Mouse (Mus musculus): Measurements from ENCODE around the gene Ctsw. TPM values are rescaled to one million over a fixed set of nuclear protein-coding genes. Genes with fewer than 3 reads are reported as not detected.

Gene Ctsw
- polyA plus RNA-seq, 1 experiment from 2014 or later, result 1.1 TPM

- H3K4me2 ChIP-seq, result 0 out of 2 replicates have a peak overlapping the region, but pooled peaks have one; percentile 76
- peaks cover 50% of the 10 kb centered on the region for H3K36me3 ChIP-seq
- no peaks in the 10 kb centered on the region for H3K9me3 ChIP-seq (replicated peaks)
- no peak for ATAC-seq (replicated peaks; ENCODE audit: low FRiP score)
- 0 out of 2 replicates have a peak overlapping the region, but pooled peaks have one; percentile 15 for H3K27ac ChIP-seq
- no peak overlapping the region for H3K9ac ChIP-seq
- no peaks in the 10 kb centered on the region for H3K27me3 ChIP-seq
- H3K4me1 ChIP-seq, result peaks cover 37% of the 10 kb centered on the region
- no peak overlapping the region for H3K4me3 ChIP-seq (replicated peaks)
- 76% methylated on average over 8 of the region's 8 CpGs for WGBS
Measured at GRCm38 (mm10) chr19:5486286-5486685, 18.0 kb upstream of the Ctsw start.

GRCm38 (mm10) chr19:5485821-5486220, 17.5 kb upstream of the Ctsw start:
- 90% methylated on average over 7 of the region's 7 CpGs for WGBS
- ATAC-seq (replicated peaks; ENCODE audit: low FRiP score), result no peak
- Histone ChIP-seq H3K4me2 (no peak overlapping the region), H3K4me1 (peaks cover 37% of the 10 kb centered on the region), H3K9ac (no peak overlapping the region), H3K27ac (0 out of 2 replicates have a peak overlapping the region, but pooled peaks have one; percentile 15), H3K36me3 (peaks cover 55% of the 10 kb centered on the region), H3K4me3 (replicated peaks) (no peak overlapping the region), H3K27me3 (no peaks in the 10 kb centered on the region), H3K9me3 (replicated peaks) (no peaks in the 10 kb centered on the region)

DNA sequence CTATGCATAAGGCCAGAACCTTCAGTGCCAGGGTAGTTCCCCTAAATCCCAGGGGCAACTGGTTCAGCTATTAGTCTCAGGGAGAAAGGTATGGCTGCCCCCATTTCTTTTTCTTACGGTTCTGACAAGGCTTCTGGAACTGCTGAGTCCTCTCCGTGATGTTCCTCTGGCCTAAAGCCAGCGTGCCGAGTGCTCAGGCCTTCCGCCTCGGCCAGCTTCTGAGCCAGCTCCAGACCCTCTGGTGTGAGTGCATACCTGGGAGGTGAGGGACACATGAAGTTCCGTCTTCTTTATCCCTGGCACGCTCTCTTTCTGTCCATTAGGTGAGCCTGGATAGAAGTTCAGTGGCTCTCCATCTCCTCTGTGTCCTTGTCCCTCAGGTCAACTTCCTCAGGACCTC, 17.1 kb upstream of the Ctsw start:
- H3K9me3 ChIP-seq (replicated peaks), result no peaks in the 10 kb centered on the region
- H3K27me3 ChIP-seq, result no peaks in the 10 kb centered on the region
- no peak for ATAC-seq (replicated peaks; ENCODE audit: low FRiP score)
- 90% methylated on average over 8 of the region's 8 CpGs for WGBS
- no peak overlapping the region for H3K9ac ChIP-seq
- peaks cover 59% of the 10 kb centered on the region for H3K36me3 ChIP-seq
- no peak overlapping the region for H3K4me3 ChIP-seq (replicated peaks)
- H3K4me1 ChIP-seq, result peaks cover 37% of the 10 kb centered on the region
- no peak overlapping the region for H3K27ac ChIP-seq
- no peak overlapping the region for H3K4me2 ChIP-seq

DNA sequence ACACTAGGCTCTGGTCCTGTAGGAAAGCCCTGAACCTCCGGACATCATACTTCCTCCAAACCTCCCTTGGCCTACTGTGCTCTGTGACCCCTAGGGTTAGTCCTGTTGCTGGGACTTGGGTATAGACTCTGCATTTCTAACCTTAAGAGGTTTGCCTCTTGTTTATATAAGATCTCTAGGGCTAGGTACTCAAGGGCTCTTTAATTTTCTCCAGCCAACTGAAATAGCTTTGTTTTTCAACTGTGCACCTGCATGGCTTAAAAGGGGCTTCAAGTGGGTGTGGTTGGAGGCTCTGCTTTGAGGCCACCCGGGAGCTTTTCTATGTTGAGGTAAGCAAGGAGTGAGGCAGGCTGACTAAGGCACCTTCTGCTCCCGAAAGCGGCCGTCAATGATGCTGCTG, 16.2 kb upstream of the Ctsw start:
- Histone ChIP-seq H3K27ac (no peak overlapping the region), H3K9ac (no peak overlapping the region), H3K4me3 (replicated peaks) (no peak overlapping the region), H3K4me2 (no peak overlapping the region), H3K36me3 (peaks cover 68% of the 10 kb centered on the region), H3K27me3 (no peaks in the 10 kb centered on the region), H3K9me3 (replicated peaks) (no peaks in the 10 kb centered on the region), H3K4me1 (peaks cover 31% of the 10 kb centered on the region)
- 94% methylated on average over 5 of the region's 5 CpGs for whole genome bisulfite sequencing
- no peak for ATAC-seq (replicated peaks; ENCODE audit: low FRiP score)

GRCm38 (mm10) chr19:5483386-5484359, 15.4 kb upstream of the Ctsw start:
- 92% methylated on average over 19 of the region's 19 CpGs for WGBS
- peaks cover 76% of the 10 kb centered on the region for H3K36me3 ChIP-seq
- no peak overlapping the region for H3K4me2 ChIP-seq

GRCm38 (mm10) chr19:5481398-5481797, 13.1 kb upstream of the Ctsw start:
- H3K4me3 ChIP-seq (replicated peaks), result no peak overlapping the region
- H3K4me1 ChIP-seq, result peaks cover 23% of the 10 kb centered on the region
- H3K4me2 ChIP-seq, result no peak overlapping the region
- no peaks in the 10 kb centered on the region for H3K9me3 ChIP-seq (replicated peaks)
- H3K9ac ChIP-seq, result no peak overlapping the region
- no peak for ATAC-seq (replicated peaks; ENCODE audit: low FRiP score)
- peaks cover 99% of the 10 kb centered on the region for H3K36me3 ChIP-seq
- H3K27ac ChIP-seq, result no peak overlapping the region
- H3K27me3 ChIP-seq, result no peaks in the 10 kb centered on the region
- WGBS, result 92% methylated on average over 10 of the region's 10 CpGs

More at GRCm38 (mm10) chr19:5483386-5484359, 15.4 kb upstream of the Ctsw start:
- H3K9me3 ChIP-seq (replicated peaks), result no peaks in the 10 kb centered on the region
- no peak overlapping the region for H3K4me3 ChIP-seq (replicated peaks)
- H3K27me3 ChIP-seq, result no peaks in the 10 kb centered on the region
- H3K4me1 ChIP-seq, result peaks cover 26% of the 10 kb centered on the region
- ATAC-seq (replicated peaks; ENCODE audit: low FRiP score), result no peak
- no peak overlapping the region for H3K9ac ChIP-seq
- H3K27ac ChIP-seq, result no peak overlapping the region

- Histone ChIP-seq H3K4me2 (no peak overlapping the region), H3K4me3 (replicated peaks) (no peak overlapping the region), H3K27ac (no peak overlapping the region), H3K9ac (no peak overlapping the region), H3K36me3 (peaks cover 90% of the 10 kb centered on the region), H3K4me1 (peaks cover 26% of the 10 kb centered on the region), H3K27me3 (no peaks in the 10 kb centered on the region), H3K9me3 (replicated peaks) (no peaks in the 10 kb centered on the region)
- ATAC-seq (replicated peaks; ENCODE audit: low FRiP score), result no peak
- 83% methylated on average over 10 of the region's 10 CpGs for WGBS
Measured at GRCm38 (mm10) chr19:5480016-5480415, 11.7 kb upstream of the Ctsw start.

GRCm38 (mm10) chr19:5477668-5478300, 9.5 kb upstream of the Ctsw start:
- 85% methylated on average over 18 of the region's 18 CpGs for WGBS
- Histone ChIP-seq H3K9me3 (replicated peaks) (no peaks in the 10 kb centered on the region), H3K4me2 (no peak overlapping the region), H3K4me3 (replicated peaks) (no peak overlapping the region), H3K9ac (no peak overlapping the region), H3K27ac (0 out of 2 replicates have a peak overlapping the region, but pooled peaks have one; percentile 13), H3K4me1 (peaks cover 44% of the 10 kb centered on the region), H3K27me3 (no peaks in the 10 kb centered on the region), H3K36me3 (peaks cover 68% of the 10 kb centered on the region)
- no peak for ATAC-seq (replicated peaks; ENCODE audit: low FRiP score)

DNA sequence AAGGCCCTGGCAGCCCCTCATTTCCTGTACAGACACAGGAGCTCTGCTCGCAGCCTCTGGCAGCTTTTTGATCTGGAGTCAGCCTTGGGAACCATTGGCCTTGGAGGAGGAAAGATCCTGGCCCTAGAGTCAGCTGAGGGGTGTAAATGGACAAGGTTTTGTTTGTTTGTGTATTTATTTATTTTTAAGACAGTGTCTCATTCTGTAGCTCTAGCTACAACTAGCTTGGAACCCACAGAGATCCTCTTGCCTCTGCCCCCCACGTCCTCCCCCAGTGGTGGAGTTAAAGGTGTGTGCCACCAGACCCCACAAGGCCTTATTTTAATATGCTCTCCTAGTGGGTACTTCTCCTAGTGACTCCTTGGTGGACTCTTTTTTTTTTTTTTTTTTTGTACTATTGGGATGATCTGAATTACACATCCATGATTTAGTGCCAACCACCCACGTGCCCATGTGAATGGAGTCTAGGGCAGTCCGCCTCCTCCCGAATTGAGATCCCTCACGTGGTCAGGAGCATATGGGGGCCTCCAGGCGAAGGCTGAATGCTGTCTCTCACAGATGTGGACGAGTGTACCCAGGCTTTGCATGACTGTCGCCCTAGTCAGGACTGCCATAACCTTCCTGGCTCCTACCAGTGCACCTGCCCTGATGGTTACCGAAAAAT, 8.8 kb upstream of the Ctsw start:
- H3K9ac ChIP-seq, result peak overlapping the region; percentile 10; the same call in 1 of the 2 replicates
- H3K27ac ChIP-seq, result 0 out of 2 replicates have a peak overlapping the region, but pooled peaks have one; percentile 13
- H3K4me1 ChIP-seq, result peaks cover 44% of the 10 kb centered on the region
- H3K27me3 ChIP-seq, result no peaks in the 10 kb centered on the region
- 0 out of 2 replicates have a peak overlapping the region, but pooled peaks have one; percentile 21 for H3K4me2 ChIP-seq
- H3K9me3 ChIP-seq (replicated peaks), result no peaks in the 10 kb centered on the region
- ATAC-seq (replicated peaks; ENCODE audit: low FRiP score), result no peak
- H3K36me3 ChIP-seq, result peaks cover 61% of the 10 kb centered on the region
- WGBS, result 81% methylated on average over 10 of the region's 10 CpGs
- no peak overlapping the region for H3K4me3 ChIP-seq (replicated peaks)

GRCm38 (mm10) chr19:5475069-5475714, 6.9 kb upstream of the Ctsw start:
- Histone ChIP-seq H3K4me3 (replicated peaks) (peak overlapping the region; percentile 69), H3K9ac (peak overlapping the region; percentile 73), H3K9me3 (replicated peaks) (no peaks in the 10 kb centered on the region), H3K4me2 (peak overlapping the region; percentile 93), H3K27ac (peak overlapping the region; percentile 93), H3K4me1 (peaks cover 44% of the 10 kb centered on the region), H3K27me3 (no peaks in the 10 kb centered on the region), H3K36me3 (peaks cover 42% of the 10 kb centered on the region)
- WGBS, result 12% methylated on average over 13 of the region's 13 CpGs
- ATAC-seq (replicated peaks; ENCODE audit: low FRiP score), result 0 out of 2 replicates have a peak, but pooled peaks have one; percentile 7

GRCm38 (mm10) chr19:5474281-5475068, 6.2 kb upstream of the Ctsw start:
- under 1% methylated on average over 49 of the region's 68 CpGs for WGBS
- peak overlapping the region; percentile 93 for H3K27ac ChIP-seq

More at GRCm38 (mm10) chr19:5474281-5475068, 6.2 kb upstream of the Ctsw start:
- peak overlapping the region; percentile 69 for H3K4me3 ChIP-seq (replicated peaks)
- H3K4me2 ChIP-seq, result peak overlapping the region; percentile 93
- peak overlapping the region; percentile 73 for H3K9ac ChIP-seq
- ATAC-seq (replicated peaks; ENCODE audit: low FRiP score), result peak; percentile 65
- peaks cover 44% of the 10 kb centered on the region for H3K4me1 ChIP-seq
- no peaks in the 10 kb centered on the region for H3K27me3 ChIP-seq
- peaks cover 35% of the 10 kb centered on the region for H3K36me3 ChIP-seq
- no peaks in the 10 kb centered on the region for H3K9me3 ChIP-seq (replicated peaks)
